Mouse (Mus musculus): ENCODE results near the gene Plekha7. TPM values are rescaled to one million over a fixed set of nuclear protein-coding genes. Genes with fewer than 3 reads are reported as not detected.

Plekha7 gene
- 17.0 and 18.4 TPM in 2 replicates for polyA plus RNA-seq (2015; fragmentation: Nextera tagmentation; extraction: Ambion mirVana)

DNA sequence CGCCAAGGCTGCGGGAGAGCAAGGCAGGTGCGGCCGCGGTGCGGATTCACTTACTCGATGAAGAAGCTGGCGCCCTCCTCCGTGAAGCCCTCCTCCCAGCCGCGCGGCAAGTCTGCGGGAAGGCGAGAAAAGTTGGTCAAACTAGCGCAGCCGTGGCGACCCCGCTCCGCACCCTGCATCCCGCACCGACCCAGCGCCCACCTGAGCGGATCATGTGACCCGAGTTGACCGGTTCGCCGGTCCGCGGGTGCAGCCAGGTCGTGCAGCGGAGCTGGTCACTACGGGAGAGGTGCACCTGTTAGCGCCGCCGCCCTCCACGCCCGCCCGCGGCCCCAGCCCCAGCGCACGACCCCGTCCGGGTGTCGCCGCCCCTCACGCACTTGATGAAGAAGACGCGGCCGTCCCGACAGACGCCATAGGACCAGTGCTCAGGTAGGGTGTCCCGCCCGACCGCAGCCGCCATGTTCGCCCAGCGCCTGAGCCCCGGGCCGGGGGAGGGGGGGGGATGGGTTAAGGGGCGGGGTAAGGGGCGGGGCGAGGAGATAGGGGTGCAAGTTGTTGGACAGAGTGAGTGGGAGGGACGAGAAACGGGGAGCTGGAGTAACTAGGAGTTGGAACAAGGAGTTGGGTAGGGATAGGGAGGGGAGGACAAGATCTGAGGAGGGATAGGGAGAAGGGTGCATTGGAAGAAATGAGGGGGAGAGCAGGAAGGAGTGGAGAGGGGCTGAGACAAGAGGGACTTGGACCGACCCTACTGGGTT, at the start of gene Plekha7:
Gene Plekha7, minus strand, starts transcription at position 506 of the 761 bp plus-strand sequence.
- DNase-seq (ENCODE audit: low spot score): peak; percentile 62

DNA sequence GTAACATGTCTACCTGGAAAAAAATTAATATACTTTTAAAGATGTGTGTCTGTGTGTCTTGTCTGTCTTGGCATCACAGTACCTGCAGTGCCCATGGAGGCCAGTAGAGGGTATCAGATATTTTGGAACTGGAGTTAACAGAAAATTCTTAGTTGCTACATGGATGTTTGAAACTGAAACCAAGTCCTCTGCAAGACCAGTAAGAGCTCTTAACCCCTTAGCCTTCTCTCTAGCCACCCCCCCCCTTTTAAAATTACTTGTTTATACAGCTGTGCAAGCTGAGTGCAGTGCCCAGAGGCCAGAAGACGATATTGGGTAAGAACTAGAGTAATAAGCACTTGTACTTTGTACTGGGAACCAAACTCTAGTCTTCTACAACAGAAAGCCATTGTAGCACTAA, 28.1 kb upstream of the Plekha7 start:
- peak; percentile 71 for DNase-seq (ENCODE audit: low spot score)

DNA sequence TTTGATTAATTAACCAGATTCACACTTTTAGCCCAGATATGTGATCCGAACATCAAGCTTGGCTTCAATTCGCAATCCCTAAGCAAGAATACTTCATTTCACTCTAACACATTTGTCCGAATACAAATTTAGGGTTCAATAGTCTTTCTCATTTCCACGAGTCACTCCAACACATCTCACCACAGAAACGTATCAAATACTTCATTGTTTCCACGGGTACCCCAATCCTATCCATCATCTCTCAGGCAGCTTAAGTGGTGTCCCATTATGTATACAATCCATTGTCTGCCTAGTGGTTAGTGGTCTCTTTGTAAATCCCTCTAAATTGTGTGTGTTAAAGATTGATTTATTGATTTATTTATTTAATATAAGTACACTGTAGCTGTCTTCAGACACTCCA, 27.0 kb upstream of the Plekha7 start:
- DNase-seq (ENCODE audit: low spot score): no peak

DNA sequence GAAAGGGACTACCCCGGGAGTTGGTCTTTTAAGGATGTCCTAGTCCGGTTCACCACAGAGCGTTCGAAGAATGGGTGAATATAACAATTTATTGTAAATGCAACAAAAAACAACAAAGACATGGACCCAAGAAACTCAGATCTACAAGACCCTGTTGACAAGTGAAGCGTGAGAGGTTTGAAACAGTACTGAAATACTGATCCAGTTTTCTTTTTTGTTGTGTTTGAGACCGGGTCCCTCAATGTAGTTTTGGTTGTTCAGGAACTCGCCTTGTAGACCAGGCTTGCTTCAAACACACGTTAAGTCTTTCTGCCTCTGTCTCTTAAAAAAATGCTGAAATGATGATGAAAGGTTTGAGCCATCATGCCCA, 26.5 kb upstream of the Plekha7 start:
- no peak for DNase-seq (ENCODE audit: low spot score)

DNA sequence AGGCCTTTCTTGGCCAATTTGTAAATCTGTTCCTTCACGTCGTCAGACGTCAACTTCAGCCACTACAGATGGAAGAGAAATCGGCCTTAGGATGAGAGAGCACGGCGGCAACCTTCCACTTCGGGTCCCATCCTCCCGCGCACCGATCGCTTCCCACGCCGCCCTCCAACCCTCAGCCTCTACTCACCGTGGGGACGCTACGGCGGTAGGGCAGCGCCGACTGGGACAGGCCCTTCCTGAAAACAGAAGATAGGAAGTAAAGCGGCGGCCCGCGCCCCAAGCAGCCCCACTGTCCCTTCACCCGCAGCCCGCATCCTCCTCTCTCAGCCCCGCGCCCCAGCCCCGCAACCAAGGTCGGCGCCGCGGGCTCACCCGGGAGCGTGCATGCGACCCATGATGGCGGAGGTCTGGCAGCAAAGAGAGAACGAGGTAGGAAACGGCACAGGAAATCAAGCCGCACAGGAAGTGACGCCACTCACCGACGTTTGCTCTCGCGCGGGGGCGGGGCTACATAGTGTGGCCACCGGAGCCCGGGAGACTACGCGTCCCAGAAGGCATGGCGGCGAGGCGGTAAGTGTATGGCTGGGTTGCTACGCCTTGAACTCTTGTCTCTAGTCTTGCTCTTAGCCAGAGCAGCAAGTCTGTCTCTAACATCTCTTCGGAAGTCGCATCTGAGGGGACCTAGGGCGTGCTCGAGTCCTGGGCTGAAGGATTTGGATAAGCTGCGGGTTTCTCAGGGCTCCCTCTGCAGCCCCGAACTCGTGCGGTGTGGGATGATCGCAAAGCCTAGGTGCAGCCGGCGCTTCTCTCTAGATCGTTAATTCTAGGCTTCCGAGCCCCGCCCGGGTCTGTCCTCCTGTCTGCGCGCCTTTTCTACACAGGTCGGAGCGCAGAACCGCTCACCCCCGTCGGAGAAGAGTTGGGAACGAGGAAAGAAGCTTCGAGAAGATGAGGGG, 25.8 kb upstream of the Plekha7 start, which contains the start of gene Rps13:
Gene Rps13, minus strand, starts transcription at position 483 of the 956 bp plus-strand sequence.
- peak; percentile 97 for DNase-seq (ENCODE audit: low spot score)

- DNase-seq (ENCODE audit: low spot score): no peak
Observed at GRCm38 (mm10) chr7:116331246-116331645, 23.1 kb upstream of the Plekha7 start.

DNA sequence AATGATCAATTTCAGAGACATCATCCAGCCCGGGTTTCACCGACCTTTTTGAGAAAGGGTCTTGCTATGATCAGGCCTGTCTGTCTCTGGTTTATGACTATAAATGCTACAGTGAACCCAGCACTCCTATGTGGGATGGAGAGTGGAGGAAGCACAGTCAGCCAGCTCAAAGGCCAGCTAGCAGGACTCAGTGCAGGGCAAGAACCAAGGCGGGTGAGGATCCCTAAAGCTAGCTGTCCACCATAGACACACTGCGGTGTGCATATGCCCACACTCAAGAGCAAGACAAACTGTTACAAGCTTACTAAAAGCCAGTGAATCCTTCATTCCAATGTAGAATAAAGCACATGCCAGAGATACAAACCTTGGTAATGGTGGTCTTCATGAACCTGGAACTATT, 21.7 kb upstream of the Plekha7 start:
- DNase-seq (ENCODE audit: low spot score): no peak

- no peak for DNase-seq (ENCODE audit: low spot score)
Observed at GRCm38 (mm10) chr7:116328777-116329176, 20.6 kb upstream of the Plekha7 start.

DNA sequence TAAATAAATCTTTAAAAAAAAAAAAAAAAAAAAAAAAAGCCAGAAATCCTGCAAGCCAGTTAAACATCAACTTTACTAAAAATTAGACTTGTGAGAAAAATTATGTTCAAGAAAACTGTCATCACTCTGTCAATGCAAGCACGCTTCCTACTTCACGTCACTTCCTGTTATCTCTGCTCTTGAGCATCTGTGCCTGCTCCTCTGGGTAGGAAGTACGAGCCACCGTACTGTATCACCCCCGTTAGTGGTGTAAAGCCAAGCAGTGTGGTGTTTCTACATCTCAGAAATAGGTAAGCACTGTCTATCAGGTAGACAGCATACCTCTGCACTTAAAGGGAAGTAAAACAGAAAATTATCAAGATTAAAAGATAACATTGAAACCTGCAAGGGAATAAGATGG, 19.7 kb upstream of the Plekha7 start:
- DNase-seq (ENCODE audit: low spot score): peak; percentile 71

- peak; percentile 52 for DNase-seq (ENCODE audit: low spot score)
Observed at GRCm38 (mm10) chr7:116323331-116323964, 15.3 kb upstream of the Plekha7 start.

- DNase-seq (ENCODE audit: low spot score): peak; percentile 42
Observed at GRCm38 (mm10) chr7:116309456-116309855, 1.3 kb upstream of the Plekha7 start.

DNA sequence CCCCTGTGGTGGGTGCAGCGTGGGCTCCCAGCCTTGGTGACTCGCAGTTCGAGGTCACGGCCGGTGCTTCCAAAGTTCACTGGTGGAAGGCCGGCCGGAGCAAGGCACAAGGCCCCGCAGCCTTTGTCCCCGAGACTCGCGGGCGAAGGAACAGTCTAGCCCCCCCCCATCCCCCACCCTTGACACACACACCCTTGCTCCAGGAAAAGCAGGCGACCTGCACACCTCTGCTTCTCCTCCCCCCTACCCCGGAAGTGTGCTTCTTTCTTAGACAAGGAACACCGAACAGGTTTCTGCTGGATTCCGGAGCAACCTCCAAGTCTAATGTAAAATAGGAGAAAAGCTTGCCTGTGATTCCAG, 436 bp upstream of the Plekha7 start:
- peak; percentile 59 for DNase-seq (ENCODE audit: low spot score)

DNA sequence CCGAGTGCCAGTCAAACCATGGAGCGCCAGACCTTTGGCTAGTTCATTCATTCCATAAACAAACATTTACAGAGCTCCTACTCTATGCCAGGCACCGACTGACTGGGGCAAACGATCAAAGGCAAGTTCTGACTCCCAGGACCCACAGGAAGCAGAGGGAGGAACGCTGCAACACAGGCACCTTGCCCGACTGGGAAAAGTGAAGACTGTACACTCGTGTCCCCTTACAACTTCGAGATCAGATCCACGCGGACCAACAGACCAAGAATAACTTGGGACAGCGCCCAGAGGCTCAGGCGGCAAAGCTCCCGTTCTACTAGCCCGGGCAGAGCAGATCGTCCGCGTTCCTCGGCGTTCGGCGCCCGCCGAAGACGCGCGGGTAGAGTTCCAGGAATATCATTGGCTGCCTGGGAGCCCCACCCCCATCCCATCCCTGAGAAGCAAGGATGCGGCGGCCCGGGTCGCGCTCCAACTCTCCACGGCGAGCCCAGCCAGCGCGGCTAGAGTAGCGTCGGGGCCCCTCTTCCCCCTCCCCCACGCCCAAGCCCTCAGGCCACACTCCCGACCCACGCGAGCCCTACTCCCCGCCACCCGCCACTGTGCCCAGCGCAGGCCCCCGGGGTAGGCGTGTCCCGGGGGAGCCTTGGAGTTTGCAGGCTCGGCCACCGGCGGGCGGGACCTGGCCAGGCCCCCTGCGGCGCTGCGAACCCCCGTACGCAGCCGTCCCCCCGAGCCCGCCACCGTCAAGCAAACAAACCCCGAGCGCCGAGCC, 891 bp downstream of the Plekha7 start:
- peak; percentile 51 for DNase-seq (ENCODE audit: low spot score)

GRCm38 (mm10) chr7:116306601-116307000, 1.6 kb downstream of the Plekha7 start:
- DNase-seq (ENCODE audit: low spot score): no peak

- no peak for DNase-seq (ENCODE audit: low spot score)
Observed at GRCm38 (mm10) chr7:116301661-116302311, 6.4 kb downstream of the Plekha7 start.

DNA sequence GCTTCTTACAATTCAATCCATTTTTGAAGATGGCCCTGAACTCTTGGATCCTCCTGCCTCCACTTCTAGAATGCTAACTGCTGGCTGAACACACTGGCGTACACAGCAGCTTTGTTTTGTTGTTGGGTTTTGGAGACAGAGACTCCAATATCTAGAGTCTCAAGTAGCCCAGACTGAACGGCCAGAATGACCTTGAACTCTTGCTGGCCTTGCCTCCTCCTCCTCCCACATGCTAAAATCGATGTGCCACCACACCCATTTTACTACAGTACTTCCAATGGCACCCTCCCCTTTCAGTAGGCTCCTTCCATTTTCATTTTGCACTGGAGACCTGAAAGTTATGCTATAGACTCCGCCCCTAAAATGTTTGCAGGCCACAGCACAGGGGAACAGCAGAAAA, 7.0 kb downstream of the Plekha7 start:
- no peak for DNase-seq (ENCODE audit: low spot score)

DNA sequence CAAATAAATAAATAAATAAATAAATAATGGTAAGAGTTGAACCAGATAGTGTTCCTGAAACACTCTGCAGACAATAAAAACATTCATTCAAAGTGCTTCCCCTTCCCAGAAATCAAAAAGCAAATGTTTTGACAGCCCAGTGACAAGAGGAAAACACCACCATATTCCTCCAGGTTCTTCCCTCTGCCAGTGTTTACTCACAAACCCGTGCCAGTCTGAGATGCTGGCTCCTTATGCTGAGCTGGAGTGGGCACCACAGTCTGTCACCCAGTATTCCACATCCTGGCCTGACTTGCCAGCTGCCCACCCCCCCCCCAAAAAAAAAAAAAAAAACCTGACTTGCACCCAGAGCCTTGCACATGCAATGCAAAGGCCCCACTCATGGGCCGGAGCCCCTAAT, 9.3 kb downstream of the Plekha7 start:
- no peak for DNase-seq (ENCODE audit: low spot score)

GRCm38 (mm10) chr7:116298389-116298788, 9.8 kb downstream of the Plekha7 start:
- no peak for DNase-seq (ENCODE audit: low spot score)

GRCm38 (mm10) chr7:116294961-116295360, 13.2 kb downstream of the Plekha7 start:
- peak; percentile 67 for DNase-seq (ENCODE audit: low spot score)

DNA sequence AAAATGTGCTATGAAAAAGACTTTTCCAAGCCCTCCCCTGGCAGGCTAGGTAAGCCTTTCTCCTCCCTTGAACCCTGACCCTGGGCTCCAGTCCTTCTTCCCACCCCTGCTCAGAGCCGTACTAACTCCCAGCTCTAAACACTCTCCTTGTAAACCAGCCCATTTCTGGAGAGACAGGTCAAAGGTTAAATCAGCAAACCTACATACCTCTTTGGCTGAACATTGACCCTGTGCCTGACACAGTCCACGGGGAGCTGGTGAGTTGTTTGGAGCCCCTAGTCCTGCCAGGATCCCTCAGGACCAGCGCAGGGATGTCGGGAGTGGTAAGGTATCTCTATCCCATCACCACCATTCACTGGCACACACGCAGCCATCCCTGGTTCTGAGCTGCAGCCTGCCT, 15.8 kb downstream of the Plekha7 start:
- no peak for DNase-seq (ENCODE audit: low spot score)
